Mouse (Mus musculus): ENCODE measurements around the gene Nav1. TPM values are rescaled to one million over a fixed set of nuclear protein-coding genes. Genes with fewer than 3 reads are reported as not detected.

Nav1 gene
- 100 to 1,000 TPM; 214 to 218 TPM for total RNA-seq (2021)
- long read RNA-seq, partial matches to known transcripts = 6 of 33 reads
- long read RNA-seq, other reads (novel, unspliced or antisense) = 27 of 33 reads

DNA sequence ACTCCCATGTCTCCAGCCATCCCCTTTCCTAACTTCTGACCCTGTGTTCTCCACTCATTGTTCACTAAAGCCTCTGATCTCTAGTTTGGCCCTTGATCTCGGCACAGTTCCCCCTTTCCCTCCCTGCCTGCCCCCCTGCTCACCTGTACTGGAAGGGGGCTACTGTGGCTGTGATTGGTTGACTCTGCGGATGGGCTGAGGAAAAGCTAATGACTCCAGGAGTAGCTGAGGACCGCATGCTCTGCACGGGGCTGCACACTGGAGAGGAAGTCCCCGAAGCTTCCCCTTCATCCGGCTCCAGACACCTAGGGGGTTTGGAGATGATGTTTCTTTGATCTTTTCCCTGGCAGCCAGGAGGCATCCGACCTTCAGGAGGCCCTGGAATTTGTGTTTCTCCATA lies at the start of gene Nav1:
Nav1 (minus strand) TSS at position 277 of the 400 bp plus-strand sequence.
- no peak for DNase-seq (ENCODE audit: low spot score in 2 of 2)

DNA sequence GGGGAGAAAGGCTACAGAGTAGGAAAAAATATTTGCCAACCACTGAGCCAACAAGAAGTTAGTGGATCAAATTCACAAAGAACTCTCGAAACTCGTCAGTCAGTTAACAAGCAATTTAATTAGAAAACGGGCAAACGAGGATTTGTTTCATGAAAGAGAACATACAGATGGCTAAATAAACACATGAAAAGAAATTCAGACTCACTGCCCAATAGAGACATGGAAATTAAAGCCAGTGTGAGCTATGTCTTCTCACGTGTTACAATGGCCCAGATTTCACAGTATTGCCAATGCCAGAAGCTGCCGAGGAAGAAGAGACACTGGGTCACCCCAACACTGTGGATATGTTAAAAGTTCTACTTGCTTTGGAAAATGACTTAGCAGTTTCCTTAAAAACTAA lies 46.8 kb upstream of the Nav1 start:
- no peak for DNase-seq (ENCODE audit: low spot score in 2 of 2)

DNA sequence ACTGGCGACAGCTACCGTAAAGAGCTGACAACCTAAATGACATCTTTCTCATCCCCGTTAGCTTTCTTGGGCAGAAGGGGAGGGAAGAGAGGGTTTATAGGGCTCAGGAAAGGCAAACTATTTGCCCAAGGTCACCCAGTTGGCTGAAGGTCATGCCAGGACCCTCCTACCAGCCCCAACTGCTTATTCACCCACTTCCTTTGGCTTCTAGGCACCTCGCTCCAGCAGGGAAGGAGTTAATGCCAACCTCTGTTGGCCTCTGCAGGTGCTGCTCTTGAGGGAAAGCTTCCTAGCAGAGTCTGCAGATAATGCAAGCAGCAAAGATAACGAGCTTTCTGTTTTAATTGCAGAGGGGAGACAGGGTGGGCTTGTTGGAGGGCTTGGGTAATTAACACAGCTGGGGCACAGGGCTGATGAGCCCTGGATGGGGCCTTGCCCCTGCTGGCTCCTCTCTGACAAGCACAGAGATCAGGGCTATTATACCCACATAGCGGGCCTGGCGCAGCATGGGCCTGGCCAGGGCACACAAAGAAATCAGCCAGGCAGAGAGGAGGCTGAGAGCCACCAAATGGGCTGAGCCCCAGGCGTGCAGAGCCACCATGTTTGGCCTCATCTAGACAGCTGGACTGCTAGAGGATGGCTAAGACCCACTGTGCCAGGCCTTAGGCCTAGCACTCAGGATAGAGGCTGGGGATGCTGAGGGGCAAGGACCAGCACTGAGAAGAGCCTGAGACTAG lies 38.5 kb upstream of the Nav1 start:
- DNase-seq (ENCODE audit: low spot score in 2 of 2) = peak in 1 of 2 experiments; percentile 49

DNA sequence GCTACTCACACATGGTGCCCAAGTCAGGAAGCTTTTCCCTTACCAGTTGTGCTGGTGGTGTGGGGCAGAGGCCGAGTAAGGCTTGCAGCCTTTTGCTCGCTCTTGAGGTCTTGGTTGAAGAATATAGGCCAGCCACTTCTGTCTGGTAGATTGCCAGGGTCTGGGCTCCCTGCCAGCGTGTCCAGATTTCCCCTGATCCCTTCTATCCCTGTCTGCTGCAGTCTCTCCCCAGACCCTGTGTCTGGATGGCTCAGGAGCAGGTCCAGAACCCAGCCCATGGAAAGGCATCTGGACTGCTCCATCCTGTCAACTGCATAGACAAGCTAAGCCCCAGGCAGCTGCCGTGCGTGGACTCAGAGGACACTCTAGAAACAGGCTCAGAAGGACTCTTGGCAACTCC lies 37.0 kb upstream of the Nav1 start:
- DNase-seq (ENCODE audit: low spot score in 2 of 2) = peak; percentile 50 to 67

DNA sequence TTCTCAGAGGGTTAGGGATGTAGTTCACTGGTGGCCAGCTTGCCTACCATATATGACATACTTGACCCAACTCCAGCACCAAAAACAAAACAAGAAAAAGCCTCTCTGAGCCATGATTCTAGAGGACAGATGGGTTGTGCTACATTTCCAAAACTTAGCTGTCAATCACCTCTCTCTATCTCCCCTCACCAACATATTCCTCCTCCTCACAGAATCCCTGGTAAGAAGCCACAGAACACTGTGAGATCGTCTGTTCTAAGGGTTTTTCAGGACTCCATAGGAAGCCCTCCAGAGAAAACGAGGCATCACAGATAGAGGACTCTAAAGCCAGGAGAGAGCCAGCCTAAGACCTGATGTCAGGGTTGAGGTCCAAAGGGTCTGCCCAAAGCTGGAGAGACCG lies 36.6 kb upstream of the Nav1 start:
- DNase-seq (ENCODE audit: low spot score in 2 of 2) = no peak

DNA sequence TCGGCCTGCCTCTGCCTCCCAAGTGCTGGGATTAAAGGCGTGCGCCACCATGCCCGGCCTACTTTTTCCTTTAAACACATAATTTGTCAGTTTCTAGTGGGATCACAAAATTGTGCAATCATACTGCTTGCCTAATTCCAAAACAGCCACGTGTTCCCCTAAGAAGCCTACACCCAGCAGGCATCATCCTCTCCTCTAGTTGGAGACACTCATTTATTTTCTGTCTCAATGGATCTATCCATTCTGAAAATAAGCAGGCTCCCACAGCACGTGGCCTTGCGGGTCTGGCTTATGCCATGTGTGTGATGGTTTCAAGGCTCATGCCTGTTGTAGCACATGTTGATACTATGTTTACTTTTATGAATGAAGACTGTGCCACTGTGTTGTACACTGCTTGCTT lies 32.8 kb upstream of the Nav1 start:
- no peak for DNase-seq (ENCODE audit: low spot score in 2 of 2)

DNA sequence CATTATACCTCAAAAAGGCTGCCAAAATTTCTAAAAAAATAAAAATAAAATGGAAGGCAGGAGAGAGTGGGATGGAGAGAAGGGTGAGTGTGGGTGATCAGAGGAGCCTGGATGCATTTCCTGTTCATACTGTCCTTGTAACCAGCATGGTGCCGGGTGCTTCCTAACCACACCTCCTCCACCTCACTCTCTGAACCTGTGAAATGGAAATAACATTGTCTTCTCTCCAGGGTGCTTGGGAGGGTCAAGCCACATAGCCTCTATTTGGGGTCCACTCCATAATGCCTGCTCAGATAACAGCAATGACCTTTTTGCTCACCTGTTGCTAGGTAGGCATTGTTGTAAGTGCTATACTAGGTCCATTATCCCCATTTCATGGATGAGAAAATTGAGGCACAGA lies 32.0 kb upstream of the Nav1 start:
- DNase-seq (ENCODE audit: low spot score in 2 of 2) = no peak

DNA sequence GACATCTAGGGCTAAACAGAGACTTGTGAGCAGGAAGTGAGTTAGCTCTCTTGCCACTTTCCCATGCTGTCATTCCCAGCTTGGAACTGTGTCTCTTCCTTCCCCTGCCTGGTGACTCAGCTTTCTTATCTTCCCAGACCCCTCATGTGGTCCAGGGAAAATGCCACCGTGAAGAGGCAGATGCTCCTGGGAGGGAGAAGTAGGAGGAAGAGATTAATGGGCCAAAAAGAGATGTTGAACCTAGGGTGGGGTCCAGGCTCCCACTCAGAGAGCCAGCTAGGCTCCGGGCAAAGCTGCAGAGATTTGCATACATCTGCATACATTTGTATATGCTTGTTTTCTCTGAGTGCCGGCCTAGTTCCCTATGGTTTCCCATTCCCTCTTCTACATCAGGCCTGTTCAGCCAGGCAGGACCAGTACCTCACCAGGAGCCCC lies 30.5 kb upstream of the Nav1 start:
- DNase-seq (ENCODE audit: low spot score in 2 of 2) = no peak

DNA sequence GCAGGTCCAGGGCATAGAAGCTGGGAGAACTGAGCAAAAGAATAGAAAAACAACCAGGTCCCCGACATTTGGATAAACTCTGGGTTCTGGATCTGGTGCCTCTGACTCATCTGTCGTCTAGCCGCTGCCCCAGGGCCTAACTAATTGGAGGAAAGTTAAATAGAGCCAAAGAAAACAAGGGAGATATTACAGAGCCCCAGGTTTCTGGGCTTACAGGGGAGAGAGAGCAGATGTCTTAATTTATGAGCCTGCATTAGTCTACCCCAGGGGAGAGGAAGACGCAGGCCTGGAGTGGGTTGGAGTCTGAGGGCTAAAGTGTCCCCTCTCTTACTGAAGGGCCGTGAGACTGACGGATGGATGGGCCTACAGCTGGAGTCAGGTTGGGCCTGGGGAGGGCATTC lies 29.0 kb upstream of the Nav1 start:
- no peak for DNase-seq (ENCODE audit: low spot score in 2 of 2)

DNA sequence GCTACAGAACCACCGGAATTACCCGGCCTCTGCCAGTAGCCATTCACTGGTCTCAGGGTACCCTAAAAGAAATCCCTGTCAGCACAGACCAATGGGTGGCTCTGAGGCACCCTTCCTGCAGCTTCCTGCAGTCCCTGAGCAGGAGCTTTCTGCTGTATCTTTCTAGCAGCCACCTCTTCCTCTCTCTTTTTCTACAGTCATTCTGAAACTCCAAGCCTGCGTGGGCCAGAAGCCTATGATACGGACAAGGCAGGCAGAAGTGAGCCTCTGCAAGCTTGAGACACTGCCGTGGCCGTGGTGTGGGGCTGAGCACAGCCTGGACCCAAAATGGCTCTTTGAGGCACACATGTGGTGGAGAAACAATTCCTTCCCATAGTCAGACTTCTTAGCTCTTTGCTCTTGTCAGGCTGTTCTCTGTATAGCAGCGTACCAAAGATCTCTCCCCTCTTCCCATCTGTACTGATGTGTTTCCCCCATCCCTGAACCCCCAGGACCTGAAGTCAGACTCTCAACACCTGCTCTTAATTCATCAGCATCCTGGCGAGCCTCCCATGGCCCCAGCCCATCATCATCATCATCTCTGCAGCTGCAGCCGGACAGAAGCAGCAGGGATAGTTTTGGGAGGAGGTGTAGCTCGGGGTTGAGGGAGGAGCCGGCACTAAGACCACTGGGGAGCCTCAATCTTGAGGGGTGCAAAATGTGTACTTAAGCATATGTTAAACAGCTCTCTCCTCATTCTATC lies 28.4 kb upstream of the Nav1 start:
- no peak for DNase-seq (ENCODE audit: low spot score in 2 of 2)

DNA sequence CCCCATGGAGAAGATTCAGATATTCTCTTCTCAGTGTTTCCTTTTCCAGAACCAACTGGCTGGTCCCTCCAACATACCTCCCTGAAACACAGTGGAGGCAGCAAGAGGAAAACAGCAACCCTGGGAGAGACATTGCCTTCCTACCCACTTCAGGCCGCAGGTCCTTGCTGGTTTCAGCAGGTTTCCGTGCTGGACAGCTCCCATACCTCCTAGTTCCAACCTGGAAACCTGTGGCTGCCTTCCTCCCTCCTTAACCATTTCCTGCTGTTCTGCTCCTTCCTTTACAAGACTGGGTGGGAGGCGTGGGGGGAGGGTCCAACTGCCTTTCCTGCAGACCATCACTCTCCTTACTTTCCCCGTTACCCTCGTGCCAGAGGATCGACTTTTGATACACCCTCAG lies 27.7 kb upstream of the Nav1 start:
- no peak for DNase-seq (ENCODE audit: low spot score in 2 of 2)

DNA sequence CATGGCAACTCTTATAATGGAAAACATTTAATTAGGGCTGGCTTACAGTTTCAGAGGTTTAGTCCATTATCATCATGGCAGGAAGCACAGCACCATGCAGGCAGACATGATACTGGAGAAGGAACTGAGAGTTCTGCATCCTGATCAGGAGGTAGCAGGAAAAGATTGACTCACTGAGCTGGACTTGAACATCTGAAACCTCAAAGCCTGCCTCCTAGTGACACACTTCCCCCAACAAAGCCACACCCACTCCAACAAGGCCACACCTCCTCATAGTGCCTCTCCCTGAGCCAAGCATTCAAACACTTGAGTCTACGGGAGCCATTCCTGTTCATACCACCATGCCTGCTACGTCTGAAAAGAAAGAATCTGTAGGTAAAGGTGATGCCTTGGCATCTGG lies 26.8 kb upstream of the Nav1 start:
- DNase-seq (ENCODE audit: low spot score in 2 of 2) = no peak

DNA sequence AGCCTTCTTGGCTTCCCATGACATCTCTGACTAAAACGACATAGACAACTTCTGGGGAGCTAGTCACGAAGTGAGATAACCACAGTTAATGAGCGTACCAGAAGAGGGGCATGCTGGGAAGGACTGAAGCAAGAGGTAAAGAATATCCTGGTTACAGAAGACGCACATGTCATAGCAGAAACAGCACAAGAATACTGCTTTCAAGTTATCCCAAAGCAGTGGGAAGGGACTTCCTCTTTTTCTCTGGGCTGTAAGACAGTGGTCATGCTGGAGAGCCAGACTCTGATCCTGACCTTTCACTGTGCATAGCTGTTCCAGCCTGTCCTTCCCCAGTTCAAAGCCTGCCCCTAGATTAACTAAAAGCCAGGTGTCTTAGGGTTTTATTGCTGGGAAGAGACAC lies 26.4 kb upstream of the Nav1 start:
- DNase-seq (ENCODE audit: low spot score in 2 of 2) = no peak

DNA sequence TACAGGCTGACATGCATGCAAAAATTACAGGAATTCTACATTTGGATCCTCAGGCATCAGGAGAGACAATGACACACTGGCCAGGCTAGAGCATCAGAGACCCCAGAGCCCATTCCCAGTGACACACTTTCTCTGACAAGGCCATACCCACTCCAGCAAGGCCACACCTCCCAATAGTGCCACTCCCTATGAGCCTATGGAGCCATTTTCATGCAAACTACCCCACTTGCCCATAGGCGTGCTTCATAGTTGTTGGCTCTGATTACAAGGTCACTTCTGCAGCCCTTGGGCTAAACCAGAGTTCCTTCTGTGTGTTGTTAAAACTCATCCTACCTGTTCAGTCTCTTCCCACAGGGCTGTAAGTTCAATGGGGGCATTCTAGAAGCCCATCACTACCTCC lies 25.1 kb upstream of the Nav1 start:
- no peak for DNase-seq (ENCODE audit: low spot score in 2 of 2)

DNA sequence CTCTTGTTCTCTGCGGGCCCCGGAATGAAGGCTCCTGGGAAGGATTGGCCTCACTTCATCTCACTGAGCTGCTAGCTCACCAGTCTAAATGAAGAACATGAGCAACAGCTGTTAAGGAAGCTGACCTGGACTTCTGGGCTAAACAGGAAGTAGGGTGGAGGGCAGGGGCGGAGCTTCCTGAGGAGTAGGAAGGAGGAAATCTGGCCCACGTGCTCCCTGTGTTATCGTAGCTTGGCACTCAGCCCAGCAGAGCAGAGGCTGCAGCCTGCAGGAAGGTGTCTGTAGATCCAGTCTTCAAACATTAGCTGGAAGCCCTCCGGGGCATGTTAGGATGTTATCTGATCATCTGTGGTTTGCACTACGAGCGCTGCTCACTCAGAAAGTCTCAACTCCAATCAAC lies 24.4 kb upstream of the Nav1 start:
- DNase-seq (ENCODE audit: low spot score in 2 of 2) = peak; percentile 46 to 62

DNA sequence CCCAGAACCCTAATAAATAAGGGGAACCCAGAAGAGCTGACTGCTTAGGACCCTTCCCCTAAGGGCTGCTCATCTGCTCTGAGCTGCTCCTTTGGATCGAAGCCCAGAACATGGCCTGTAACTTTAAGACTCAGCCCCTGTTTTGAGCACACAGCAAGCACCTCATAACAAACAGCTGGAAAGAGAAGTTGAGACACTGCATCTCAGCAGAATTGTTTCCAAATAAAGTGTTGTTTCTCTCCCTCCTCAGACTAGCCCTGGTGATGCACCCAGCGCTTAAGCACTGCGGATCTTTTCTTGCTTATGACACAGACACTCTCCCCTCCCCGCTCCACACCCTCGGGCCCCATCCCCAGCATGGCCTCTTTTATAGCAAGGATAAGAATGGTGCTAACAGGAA lies 22.8 kb upstream of the Nav1 start:
- DNase-seq (ENCODE audit: low spot score in 2 of 2) = no peak

DNA sequence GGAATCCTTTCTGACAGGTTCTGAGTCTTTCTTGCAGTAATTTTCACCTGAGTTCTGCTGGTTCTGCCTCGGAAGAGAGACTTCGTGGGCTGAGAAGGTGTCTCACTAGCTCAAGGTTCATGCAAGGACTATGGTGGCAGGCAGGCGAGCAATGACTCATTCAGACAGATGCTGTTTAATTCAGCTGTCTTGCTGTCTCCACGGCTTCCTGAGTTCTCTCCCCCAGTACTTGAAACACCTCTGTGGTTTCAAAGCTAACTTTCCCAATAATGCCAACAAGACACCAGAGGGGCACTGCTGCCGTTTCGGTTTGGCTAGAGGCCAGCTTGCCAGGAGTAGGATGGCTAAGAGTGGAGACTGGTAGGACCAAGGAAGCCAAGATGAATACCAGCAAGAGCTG lies 19.1 kb upstream of the Nav1 start:
- no peak for DNase-seq (ENCODE audit: low spot score in 2 of 2)

DNA sequence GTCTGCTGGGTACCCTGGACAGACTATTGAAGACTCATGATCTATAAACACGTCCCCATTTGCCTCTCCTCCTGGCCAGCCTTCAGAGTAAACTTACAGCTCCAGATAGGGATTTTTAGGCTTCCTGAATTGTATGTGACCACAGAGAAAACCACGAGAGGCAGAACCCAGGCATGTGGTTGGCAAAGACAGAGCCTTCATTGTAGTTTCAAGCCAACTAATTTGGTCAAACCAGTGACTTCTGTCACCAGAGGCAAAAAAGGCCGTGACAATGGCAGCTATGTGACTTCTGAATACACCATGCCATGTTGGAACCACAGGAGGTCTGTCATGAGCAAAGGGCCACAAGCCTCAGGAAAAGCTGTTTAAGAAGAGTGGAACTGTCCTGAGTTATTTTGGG lies 18.6 kb upstream of the Nav1 start:
- no peak for DNase-seq (ENCODE audit: low spot score in 2 of 2)

DNA sequence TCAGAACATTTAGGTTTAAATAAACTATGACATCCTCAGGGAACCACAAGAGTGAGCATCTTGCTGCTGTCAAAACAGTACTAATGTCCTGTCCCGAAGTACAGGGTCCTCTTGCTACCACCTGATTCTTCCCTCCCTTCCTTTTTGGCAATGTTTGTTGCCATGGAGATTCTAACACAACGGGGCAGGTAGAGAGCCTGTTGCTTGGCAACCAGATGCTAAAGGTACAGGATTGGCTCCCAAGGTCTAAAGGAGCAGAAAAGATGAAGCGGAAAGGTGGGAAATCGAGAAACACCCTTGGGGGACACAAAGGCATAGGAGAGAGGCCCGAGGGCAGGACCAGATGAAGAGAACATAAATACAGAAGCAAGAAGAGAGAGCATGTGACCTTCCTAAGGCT lies 17.6 kb upstream of the Nav1 start:
- no peak for DNase-seq (ENCODE audit: low spot score in 2 of 2)

DNA sequence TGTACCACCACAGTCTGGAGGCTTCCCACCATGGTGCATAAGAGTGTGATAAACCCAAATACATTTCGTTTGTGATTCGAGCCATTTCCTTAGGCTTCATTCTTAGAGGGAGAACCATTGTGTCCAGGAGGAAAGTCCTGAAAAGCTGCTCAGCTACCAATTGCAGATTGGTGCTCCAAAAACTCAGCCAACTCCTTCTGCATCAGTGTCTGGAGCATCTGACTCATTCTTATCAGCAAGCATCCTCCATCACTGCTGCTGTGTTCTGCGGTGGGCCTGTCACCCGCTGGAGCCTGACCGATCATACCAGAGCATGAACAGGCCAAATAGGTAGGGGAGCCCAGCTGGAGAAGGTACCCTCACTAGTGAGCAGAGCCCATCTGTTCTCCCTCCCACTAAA lies 16.0 kb upstream of the Nav1 start:
- DNase-seq (ENCODE audit: low spot score in 2 of 2) = no peak

DNA sequence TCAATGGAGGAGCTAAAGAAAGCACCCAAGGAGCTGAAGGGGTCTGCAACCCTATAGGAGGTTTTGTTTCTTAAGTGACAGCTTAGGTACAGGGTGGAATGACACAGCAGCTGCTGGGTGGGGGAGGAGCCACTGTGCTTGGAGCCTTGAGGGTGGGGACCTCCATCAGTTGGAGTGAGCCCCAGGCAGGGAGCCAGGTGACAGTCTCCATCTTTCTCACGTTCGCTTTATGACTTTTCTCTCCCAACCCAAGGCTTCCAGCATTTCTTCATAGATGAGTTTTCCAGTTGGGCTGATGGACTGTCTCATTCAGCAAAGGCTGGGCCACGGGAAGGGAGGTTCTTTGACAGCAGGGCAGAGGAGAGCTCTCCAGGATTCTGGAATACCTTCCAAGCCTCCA lies 14.2 kb upstream of the Nav1 start:
- no peak for DNase-seq (ENCODE audit: low spot score in 2 of 2)

DNA sequence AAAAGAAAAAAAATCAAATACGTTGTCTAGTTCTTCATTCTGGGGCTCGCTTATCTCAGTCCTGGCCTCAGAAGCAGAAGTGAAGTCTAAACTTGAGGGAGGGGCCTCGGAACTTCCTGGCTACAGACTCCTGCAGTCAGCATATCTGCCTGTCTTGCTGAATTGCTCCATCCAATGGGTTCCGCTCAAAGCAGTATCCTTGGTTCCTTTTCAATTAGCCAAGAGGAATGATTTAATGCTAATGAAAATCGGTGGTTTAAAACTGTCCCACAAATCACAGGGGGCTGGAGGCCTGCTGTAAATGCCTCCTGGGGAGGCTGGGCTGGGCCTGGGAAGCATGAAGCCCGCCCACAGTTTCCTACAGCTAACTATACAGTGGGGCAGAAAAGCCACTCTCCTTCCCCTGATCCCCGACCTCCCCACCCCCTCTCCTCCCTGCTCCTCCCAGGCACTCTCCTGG lies 12.9 kb upstream of the Nav1 start:
- no peak for DNase-seq (ENCODE audit: low spot score in 2 of 2)

DNA sequence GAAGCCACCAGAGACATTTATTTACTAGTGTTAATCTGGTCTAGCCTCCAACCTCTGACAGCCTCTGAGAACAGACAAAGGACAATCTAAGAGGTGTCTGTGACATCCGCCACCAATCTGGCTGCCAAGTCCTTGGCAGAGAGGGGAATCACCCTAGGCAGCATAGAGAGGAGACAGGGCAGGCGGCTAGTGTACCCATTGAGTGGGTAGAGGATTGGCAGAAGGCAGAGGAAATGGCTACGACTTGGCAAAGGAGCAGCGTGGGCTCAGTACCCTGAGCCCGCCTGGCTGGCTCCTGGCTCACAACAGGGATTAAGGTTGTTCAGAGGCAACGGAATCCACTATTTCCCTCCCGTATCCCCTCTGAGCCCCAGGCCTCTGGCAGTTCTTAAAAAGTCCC lies 12.0 kb upstream of the Nav1 start:
- DNase-seq (ENCODE audit: low spot score in 2 of 2) = no peak

Measured in layer of hippocampus, postnatal 10 days (tissue).